Mouse (Mus musculus) c-Kit-positive CD71-positive TER-119-negative erythroid progenitor cells, embryonic 14.5 days (primary cell): ENCODE measurements around the gene Sdk1.

Experiments used
- DNase-seq: peaks from one replicate; pipeline ENCODE4 v3.0.0-alpha.2; 2013; ENCODE audit warnings: low read depth

The Sdk1 gene

GRCm38 (mm10) chr5:142128181-142128611 is 886.9 kb downstream of the Sdk1 start:
- DNase-seq, result no peak

GRCm38 (mm10) chr5:142130004-142130403 is 888.7 kb downstream of the Sdk1 start:
- DNase-seq, result no peak

GRCm38 (mm10) chr5:142139978-142140377 is 898.7 kb downstream of the Sdk1 start:
- no peak for DNase-seq

- no peak for DNase-seq
These were observed 908.3 kb downstream of the Sdk1 start for GRCm38 (mm10) chr5:142149594-142149993.

GRCm38 (mm10) chr5:142150756-142151155 is 909.5 kb downstream of the Sdk1 start:
- no peak for DNase-seq

GRCm38 (mm10) chr5:142156868-142157852 is 915.9 kb downstream of the Sdk1 start:
- no peak for DNase-seq

- no peak for DNase-seq
These were observed 922.2 kb downstream of the Sdk1 start for GRCm38 (mm10) chr5:142163483-142163882.

GRCm38 (mm10) chr5:142173636-142174035 is 932.3 kb downstream of the Sdk1 start:
- DNase-seq, result no peak

GRCm38 (mm10) chr5:142178164-142178563 is 936.9 kb downstream of the Sdk1 start:
- no peak for DNase-seq

GRCm38 (mm10) chr5:142179304-142179703 is 938.0 kb downstream of the Sdk1 start:
- DNase-seq, result no peak

- DNase-seq, result no peak
These were observed 940.6 kb downstream of the Sdk1 start for GRCm38 (mm10) chr5:142181862-142182261.

GRCm38 (mm10) chr5:142188765-142189164 is 947.5 kb downstream of the Sdk1 start:
- no peak for DNase-seq

GRCm38 (mm10) chr5:142209911-142210310 is 968.6 kb downstream of the Sdk1 start:
- DNase-seq, result no peak

GRCm38 (mm10) chr5:142212252-142212651 is 971.0 kb downstream of the Sdk1 start:
- no peak for DNase-seq

GRCm38 (mm10) chr5:142215981-142216380 is 974.7 kb downstream of the Sdk1 start:
- DNase-seq, result no peak

- DNase-seq, result no peak
These were observed 979.7 kb downstream of the Sdk1 start for GRCm38 (mm10) chr5:142220851-142221503.

- DNase-seq, result no peak
These were observed 987.9 kb downstream of the Sdk1 start for GRCm38 (mm10) chr5:142228957-142229810.

GRCm38 (mm10) chr5:142229811-142230205 is 988.5 kb downstream of the Sdk1 start:
- DNase-seq, result no peak

GRCm38 (mm10) chr5:142240288-142240687 is 999.0 kb downstream of the Sdk1 start:
- DNase-seq, result no peak

GRCm38 (mm10) chr5:142242597-142242996 is 1001.3 kb downstream of the Sdk1 start:
- DNase-seq, result no peak

GRCm38 (mm10) chr5:142243069-142243468 is 1001.8 kb downstream of the Sdk1 start:
- no peak for DNase-seq

GRCm38 (mm10) chr5:142256231-142256630 is 1014.9 kb downstream of the Sdk1 start:
- DNase-seq, result no peak
